Mouse (Mus musculus): ENCODE measurements at regions not wholly inside any gene's neighbourhood (a gene's known extent, or its start where the extent isn't known, plus 50 kb on each side); places are given as distances from the start of the nearest gene placed in this dataset.

- TF ChIP-seq CTCF (IDR thresholded peaks at IDR 0.05; ENCODE audit: low read depth) (no peak), EP300 (IDR thresholded peaks at IDR 0.05; ENCODE audit: low read depth) (no peak)
Observed at GRCm38 (mm10) chr15:97106556-97106955, 50.8 kb upstream of the Slc38a4 start.
